In genomic region chr5:139076450-139076849, GRCm38 (mm10) we compare ENCODE assay signal across 18 mouse cellular contexts.
A peak's percentile ranks its signal among the peaks of the same experiment; 100 is the strongest.
DNase-seq lines count a peak whose midpoint lies in the region; ATAC-seq and TF ChIP-seq lines count a peak whose summit lies in the region.
"Had no signal": no experiment of that assay in that cellular context is flagged by ENCODE, and none has a peak within 500 bp of the region (broad histone marks: within the 10 kb centered on the region; RNA-seq: fewer than 3 reads in every experiment).

No protein-coding gene starts in this region.

- no peak overlapping the region for H3K4me3 ChIP-seq in forebrain, postnatal 0 days (ENCODE audit: low read depth, low read length)
- no peak overlapping the region for H3K4me3 ChIP-seq in forebrain, embryonic 15.5 days
- no peak overlapping the region for H3K4me3 ChIP-seq in heart, embryonic 12.5 days
- H3K4me3 ChIP-seq in midbrain, postnatal 0 days (ENCODE audit: low read depth, low read length): no peak overlapping the region
- no peak overlapping the region for H3K4me3 ChIP-seq in midbrain, embryonic 11.5 days (ENCODE audit: low read depth, low read length)
- H3K4me3 ChIP-seq: heart, adult 2 months; limb, embryonic 12.5 days; midbrain, embryonic 10.5 days had no signal

- no peak for DNase-seq in forebrain, postnatal 0 days
- peak; percentile 13 for DNase-seq in heart, postnatal 4 days
- peak; percentile 40 for DNase-seq in midbrain, postnatal 0 days (ENCODE audit: low spot score)
- no peak for DNase-seq in midbrain, embryonic 11.5 days (ENCODE audit: low spot score, missing footprints)
- no peak for DNase-seq in spleen, adult 12 weeks (ENCODE audit: low spot score)
- DNase-seq in ovary, postnatal 14 days (ENCODE audit: low spot score): no peak
- DNase-seq: B cell, adult 2 months; embryo, embryonic 11 days; heart, adult 2 months; kidney, adult 9 months; layer of hippocampus, postnatal 36 days; liver, postnatal 0 days; lung, postnatal 36 days; right cerebral cortex, postnatal 25 days had no signal

- no peak for TF ChIP-seq CTCF in forebrain, postnatal 0 days (IDR thresholded peaks at IDR 0.05; ENCODE audit: low read depth)
- TF ChIP-seq CTCF in midbrain, postnatal 0 days (IDR thresholded peaks at IDR 0.05): no peak

- no peaks in the 10 kb centered on the region for H3K9me3 ChIP-seq in forebrain, postnatal 0 days (ENCODE audit: low read length)
- H3K9me3 ChIP-seq in forebrain, embryonic 15.5 days: no peaks in the 10 kb centered on the region
- no peaks in the 10 kb centered on the region for H3K9me3 ChIP-seq in heart, embryonic 12.5 days (replicated peaks)
- no peaks in the 10 kb centered on the region for H3K9me3 ChIP-seq in midbrain, postnatal 0 days (ENCODE audit: low read length)
- H3K9me3 ChIP-seq in midbrain, embryonic 11.5 days (ENCODE audit: control insufficient read depth, low read length): no peaks in the 10 kb centered on the region
- H3K9me3 ChIP-seq: limb, embryonic 12.5 days; midbrain, embryonic 10.5 days had no signal

- 0 out of 2 replicates have a peak, but pooled peaks have one; percentile 26 for ATAC-seq in forebrain, postnatal 0 days
- ATAC-seq in forebrain, embryonic 15.5 days (replicated peaks): no peak
- no peak for ATAC-seq in heart, embryonic 12.5 days (ENCODE audit: insufficient number of reproducible peaks, low FRiP score)
- no peak for ATAC-seq in midbrain, postnatal 0 days (ENCODE audit: low FRiP score)
- no peak for ATAC-seq in midbrain, embryonic 11.5 days (ENCODE audit: low FRiP score)
- ATAC-seq: liver, postnatal 0 days had no signal

- WGBS in forebrain, postnatal 0 days: 62% methylated on average over 7 of the region's 7 CpGs
- WGBS in forebrain, embryonic 15.5 days: 72% methylated on average over 7 of the region's 7 CpGs
- 85% methylated on average over 7 of the region's 7 CpGs for WGBS in heart, embryonic 12.5 days
- WGBS in midbrain, postnatal 0 days: 83% methylated on average over 7 of the region's 7 CpGs
- 83% methylated on average over 7 of the region's 7 CpGs for WGBS in midbrain, embryonic 11.5 days

- H3K27ac ChIP-seq in forebrain, postnatal 0 days (ENCODE audit: low read depth, low read length): no peak overlapping the region
- no peak overlapping the region for H3K27ac ChIP-seq in forebrain, embryonic 15.5 days (replicated peaks)
- no peak overlapping the region for H3K27ac ChIP-seq in heart, embryonic 12.5 days (ENCODE audit: poor library complexity, severe bottlenecking)
- H3K27ac ChIP-seq in midbrain, postnatal 0 days (ENCODE audit: low read depth, low read length): no peak overlapping the region
- no peak overlapping the region for H3K27ac ChIP-seq in midbrain, embryonic 11.5 days (ENCODE audit: low read depth, low read length)
- H3K27ac ChIP-seq: heart, adult 2 months; limb, embryonic 12.5 days; midbrain, embryonic 10.5 days had no signal

- H3K9ac ChIP-seq in forebrain, postnatal 0 days: no peak overlapping the region
- H3K9ac ChIP-seq in forebrain, embryonic 15.5 days (replicated peaks): no peak overlapping the region
- no peak overlapping the region for H3K9ac ChIP-seq in heart, embryonic 12.5 days
- H3K9ac ChIP-seq in midbrain, postnatal 0 days (replicated peaks; ENCODE audit: low read length, poor library complexity, severe bottlenecking): no peak overlapping the region
- no peak overlapping the region for H3K9ac ChIP-seq in midbrain, embryonic 11.5 days (ENCODE audit: low read length)
- H3K9ac ChIP-seq: limb, embryonic 12.5 days; liver, postnatal 0 days had no signal

- H3K27me3 ChIP-seq in forebrain, postnatal 0 days (ENCODE audit: insufficient read depth, low read length): no peaks in the 10 kb centered on the region
- H3K27me3 ChIP-seq in forebrain, embryonic 15.5 days: no peaks in the 10 kb centered on the region
- H3K27me3 ChIP-seq in heart, embryonic 12.5 days (replicated peaks): no peaks in the 10 kb centered on the region
- no peaks in the 10 kb centered on the region for H3K27me3 ChIP-seq in midbrain, postnatal 0 days (ENCODE audit: insufficient read depth, low read length)
- H3K27me3 ChIP-seq in midbrain, embryonic 11.5 days (ENCODE audit: control insufficient read depth, insufficient read depth, low read length): no peaks in the 10 kb centered on the region
- H3K27me3 ChIP-seq: limb, embryonic 12.5 days had no signal

- no peak overlapping the region for H3K4me2 ChIP-seq in forebrain, postnatal 0 days (ENCODE audit: low read depth)
- H3K4me2 ChIP-seq in forebrain, embryonic 15.5 days (replicated peaks): no peak overlapping the region
- H3K4me2 ChIP-seq in heart, embryonic 12.5 days: no peak overlapping the region
- no peak overlapping the region for H3K4me2 ChIP-seq in midbrain, postnatal 0 days (ENCODE audit: low read depth, low read length, poor library complexity, severe bottlenecking)
- no peak overlapping the region for H3K4me2 ChIP-seq in midbrain, embryonic 11.5 days
- H3K4me2 ChIP-seq: limb, embryonic 12.5 days had no signal

- H3K36me3 ChIP-seq in forebrain, postnatal 0 days (ENCODE audit: insufficient read depth): no peaks in the 10 kb centered on the region; the same call in 1 of the 2 replicates
- no peaks in the 10 kb centered on the region for H3K36me3 ChIP-seq in forebrain, embryonic 15.5 days
- no peaks in the 10 kb centered on the region for H3K36me3 ChIP-seq in heart, embryonic 12.5 days
- no peaks in the 10 kb centered on the region for H3K36me3 ChIP-seq in midbrain, postnatal 0 days (ENCODE audit: insufficient read depth, low read length)
- H3K36me3 ChIP-seq in midbrain, embryonic 11.5 days (ENCODE audit: control insufficient read depth, insufficient read depth, low read length): no peaks in the 10 kb centered on the region
- H3K36me3 ChIP-seq: limb, embryonic 12.5 days; midbrain, embryonic 10.5 days had no signal

- H3K4me1 ChIP-seq in forebrain, postnatal 0 days (ENCODE audit: insufficient read depth): no peaks in the 10 kb centered on the region
- peaks cover 34% of the 10 kb centered on the region for H3K4me1 ChIP-seq in forebrain, embryonic 15.5 days
- H3K4me1 ChIP-seq in heart, embryonic 12.5 days (replicated peaks): peaks cover 31% of the 10 kb centered on the region
- no peaks in the 10 kb centered on the region for H3K4me1 ChIP-seq in midbrain, postnatal 0 days (ENCODE audit: insufficient read depth, low read length)
- H3K4me1 ChIP-seq in midbrain, embryonic 11.5 days (ENCODE audit: control insufficient read depth, insufficient read depth, low read length): no peaks in the 10 kb centered on the region

Comparison
In these comparisons a context has a peak if more than half of its experiments do, and no peak if none do; other contexts are left out.
1. DNase-seq: peak in heart, postnatal 4 days (single experiment) and midbrain, postnatal 0 days (single experiment); none in forebrain, postnatal 0 days (single experiment), midbrain, embryonic 11.5 days (single experiment), spleen, adult 12 weeks (single experiment) and ovary, postnatal 14 days (single experiment).